ENCODE assay signal across 9 mouse cellular contexts in genomic region chr2:172938761-172939638, GRCm38 (mm10). TPM values are rescaled to one million over a fixed set of nuclear protein-coding genes. Genes with fewer than 3 reads are reported as not detected.
DNase-seq lines count a peak whose midpoint lies in the region; ATAC-seq and TF ChIP-seq lines count a peak whose summit lies in the region.
"Had no signal": no experiment of that assay in that cellular context is flagged by ENCODE, and none has a peak within 500 bp of the region (broad histone marks: within the 10 kb centered on the region; RNA-seq: fewer than 3 reads in every experiment).

No protein-coding gene starts in this region.

- no peak for DNase-seq in heart, adult 8-10 months (ENCODE audit: low spot score)
- DNase-seq in brain, embryonic 14.5 days (ENCODE audit: low read depth), result peak; percentile 48
- peak; percentile 64 for DNase-seq in hindbrain, embryonic 11.5 days (ENCODE audit: low spot score)
- peak; percentile 46 for DNase-seq in retina, embryonic 14.5 days (ENCODE audit: low spot score)
- no peak for DNase-seq in cerebellum, postnatal 36 days
- no peak for DNase-seq in spleen, postnatal 4 days (ENCODE audit: low spot score in 2 of 2)

- WGBS in heart, embryonic 11.5 days (ENCODE audit: insufficient replicate concordance), result under 1% methylated on average over 57 of the region's 57 CpGs
- under 1% methylated on average over 57 of the region's 57 CpGs for WGBS in hindbrain, embryonic 11.5 days
- whole genome bisulfite sequencing in limb, embryonic 12.5 days, result under 1% methylated on average over 57 of the region's 57 CpGs

- H3K9me3 ChIP-seq in heart, embryonic 11.5 days (replicated peaks; ENCODE audit: control insufficient read depth, low read length), result no peaks in the 10 kb centered on the region
- H3K9me3 ChIP-seq in hindbrain, embryonic 11.5 days (ENCODE audit: control insufficient read depth, low read length), result no peaks in the 10 kb centered on the region
- no peaks in the 10 kb centered on the region for H3K9me3 ChIP-seq in limb, embryonic 12.5 days

- no peak for TF ChIP-seq CTCF in brain, embryonic 14.5 days (IDR thresholded peaks at IDR 0.05; ENCODE audit: borderline replicate concordance, extremely low read depth, insufficient read depth, insufficient read length)

- H3K27me3 ChIP-seq in heart, embryonic 11.5 days (ENCODE audit: control insufficient read depth, insufficient read depth, low read length), result peaks cover 60% of the 10 kb centered on the region
- H3K27me3 ChIP-seq in hindbrain, embryonic 11.5 days (ENCODE audit: control insufficient read depth, insufficient read depth, low read length), result peaks cover 89% of the 10 kb centered on the region
- peaks cover 25% of the 10 kb centered on the region for H3K27me3 ChIP-seq in limb, embryonic 12.5 days

- TF ChIP-seq POLR2A in brain, embryonic 14.5 days (IDR thresholded peaks at IDR 0.05; ENCODE audit: borderline replicate concordance, extremely low read depth, insufficient read depth, insufficient read length, poor library complexity, severe bottlenecking), result no peak

- no peaks in the 10 kb centered on the region for H3K36me3 ChIP-seq in heart, embryonic 11.5 days (ENCODE audit: control insufficient read depth, insufficient read depth, low read length)
- no peaks in the 10 kb centered on the region for H3K36me3 ChIP-seq in hindbrain, embryonic 11.5 days (ENCODE audit: control insufficient read depth, insufficient read depth, low read length)
- H3K36me3 ChIP-seq in limb, embryonic 12.5 days, result no peaks in the 10 kb centered on the region
- H3K36me3 ChIP-seq: G1E had no signal

- peak overlapping the region; percentile 79 for H3K4me3 ChIP-seq in heart, embryonic 11.5 days (ENCODE audit: low read depth, low read length)
- peak overlapping the region; percentile 44 for H3K4me3 ChIP-seq in hindbrain, embryonic 11.5 days (ENCODE audit: low read depth, low read length)
- H3K4me3 ChIP-seq in limb, embryonic 12.5 days (replicated peaks), result peak overlapping the region; percentile 61

- peak overlapping the region; percentile 90 for H3K27ac ChIP-seq in heart, embryonic 11.5 days (ENCODE audit: low read depth, low read length)
- no peak overlapping the region for H3K27ac ChIP-seq in hindbrain, embryonic 11.5 days (ENCODE audit: low read depth, low read length)
- peak overlapping the region; percentile 95 for H3K27ac ChIP-seq in limb, embryonic 12.5 days

- peaks cover 29% of the 10 kb centered on the region for H3K4me1 ChIP-seq in heart, embryonic 11.5 days (ENCODE audit: control insufficient read depth, insufficient read depth, low read length)
- peaks cover 30% of the 10 kb centered on the region for H3K4me1 ChIP-seq in hindbrain, embryonic 11.5 days (replicated peaks; ENCODE audit: control insufficient read depth, insufficient read depth, low read length)
- peaks cover 73% of the 10 kb centered on the region for H3K4me1 ChIP-seq in limb, embryonic 12.5 days (replicated peaks)

- peak overlapping the region; percentile 90 for H3K4me2 ChIP-seq in heart, embryonic 11.5 days
- H3K4me2 ChIP-seq in hindbrain, embryonic 11.5 days (replicated peaks; ENCODE audit: low read depth, low read length), result peak overlapping the region; percentile 87
- H3K4me2 ChIP-seq in limb, embryonic 12.5 days, result peak overlapping the region; percentile 97

- H3K9ac ChIP-seq in heart, embryonic 11.5 days (ENCODE audit: low read depth, low read length), result peak overlapping the region; percentile 90
- peak overlapping the region; percentile 49 for H3K9ac ChIP-seq in hindbrain, embryonic 11.5 days (ENCODE audit: low read depth, low read length)
- H3K9ac ChIP-seq in limb, embryonic 12.5 days (replicated peaks), result peak overlapping the region; percentile 79

- ATAC-seq in heart, embryonic 11.5 days (replicated peaks; ENCODE audit: insufficient number of reproducible peaks, low FRiP score, low TSS enrichment), result no peak
- no peak for ATAC-seq in hindbrain, embryonic 11.5 days (ENCODE audit: low FRiP score)
- ATAC-seq in limb, embryonic 12.5 days (ENCODE audit: insufficient number of reproducible peaks, insufficient read depth, low FRiP score, low TSS enrichment, low read depth), result no peak

RNA-seq across cellular contexts. Expression of gene Bmp7, which starts 1.1 kb away (rescaled TPM):
- 66.2 and 81.8 TPM in 2 replicates for polyA plus RNA-seq in heart, embryonic 11.5 days (2014; fragmentation: Nextera tagmentation; extraction: Ambion mirVana)
- total RNA-seq in heart, adult 8-10 months (2022), result 1 to 10 TPM in 1 of 4 experiments, under 1 TPM in 3; 0.59 to 1.4 (median 0.74) TPM
- 14.8 and 26.0 TPM in 2 replicates for polyA plus RNA-seq in brain, embryonic 14.5 days (2012; rRNA removed)
- 16.6 and 17.9 TPM in 2 replicates for polyA plus RNA-seq in hindbrain, embryonic 11.5 days (2014; fragmentation: Nextera tagmentation; extraction: Ambion mirVana)
- 31.4 and 31.9 TPM in 2 replicates for polyA plus RNA-seq in limb, embryonic 12.5 days (2016; fragmentation: Nextera tagmentation; extraction: Ambion mirVana)
- polyA plus RNA-seq: G1E had no signal

RNA-seq across cellular contexts. Expression of gene Spo11, which starts 38.5 kb away (rescaled TPM):
- 0.17 and 0.19 TPM in 2 replicates for polyA plus RNA-seq in heart, embryonic 11.5 days (2014; fragmentation: Nextera tagmentation; extraction: Ambion mirVana)
- not detected for total RNA-seq in heart, adult 8-10 months (2022)
- polyA plus RNA-seq in brain, embryonic 14.5 days (2012; rRNA removed), result 1.6 and 1.7 TPM in 2 replicates
- polyA plus RNA-seq in hindbrain, embryonic 11.5 days (2014; fragmentation: Nextera tagmentation; extraction: Ambion mirVana), result 0.71 and 0.74 TPM in 2 replicates
- polyA plus RNA-seq in limb, embryonic 12.5 days (2016; fragmentation: Nextera tagmentation; extraction: Ambion mirVana), result 1.6 TPM in 2 replicates
- total RNA-seq: G1E had no signal
- polyA plus RNA-seq: G1E had no signal

Comparison
In these comparisons a context has a peak if more than half of its experiments do, and no peak if none do; other contexts are left out.
1. DNase-seq: peak in brain, embryonic 14.5 days (single experiment), hindbrain, embryonic 11.5 days (single experiment) and retina, embryonic 14.5 days (single experiment); none in heart, adult 8-10 months (single experiment), cerebellum, postnatal 36 days (0 of 2) and spleen, postnatal 4 days (0 of 2).
2. Peak in every context shown above with its lines, with median percentiles within 50 percentile points of each other: H3K4me2 ChIP-seq, H3K4me3 ChIP-seq and H3K9ac ChIP-seq.